11 mouse cellular contexts compared by ENCODE assay signal in genomic region chr1:166947844-166948702, GRCm38 (mm10). TPM values are rescaled to one million over a fixed set of nuclear protein-coding genes. Genes with fewer than 3 reads are reported as not detected.
DNase-seq lines count a peak whose midpoint lies in the region; ATAC-seq and TF ChIP-seq lines count a peak whose summit lies in the region.
"Had no signal": no experiment of that assay in that cellular context is flagged by ENCODE, and none has a peak within 500 bp of the region (broad histone marks: within the 10 kb centered on the region; RNA-seq: fewer than 3 reads in every experiment).

No protein-coding gene starts in this region.

- H3K79me2 ChIP-seq in C2C12 (ENCODE audit: control insufficient read depth, insufficient read depth), result no peaks in the 10 kb centered on the region

- WGBS in hindbrain, embryonic 10.5 days, result 69% methylated on average over 15 of the region's 15 CpGs
- WGBS in midbrain, embryonic 11.5 days, result 81% methylated on average over 15 of the region's 15 CpGs
- WGBS in intestine, embryonic 16.5 days, result 44% methylated on average over 15 of the region's 15 CpGs

- H3K4me2 ChIP-seq in midbrain, embryonic 11.5 days, result no peak overlapping the region
- H3K4me2 ChIP-seq in intestine, embryonic 16.5 days (ENCODE audit: low read depth, low read length), result no peak overlapping the region

- H3K9me3 ChIP-seq in hindbrain, embryonic 10.5 days, result no peaks in the 10 kb centered on the region
- no peaks in the 10 kb centered on the region for H3K9me3 ChIP-seq in midbrain, embryonic 11.5 days (ENCODE audit: control insufficient read depth, low read length)
- H3K9me3 ChIP-seq in intestine, embryonic 16.5 days (ENCODE audit: control insufficient read depth, low read length), result no peaks in the 10 kb centered on the region

- H3K27me3 ChIP-seq in C2C12 (ENCODE audit: control insufficient read depth, insufficient read depth, insufficient read length), result no peaks in the 10 kb centered on the region
- no peaks in the 10 kb centered on the region for H3K27me3 ChIP-seq in hindbrain, embryonic 10.5 days (ENCODE audit: insufficient read depth, poor library complexity, severe bottlenecking)
- H3K27me3 ChIP-seq in midbrain, embryonic 11.5 days (ENCODE audit: control insufficient read depth, insufficient read depth, low read length), result no peaks in the 10 kb centered on the region
- H3K27me3 ChIP-seq in intestine, embryonic 16.5 days (replicated peaks; ENCODE audit: control insufficient read depth, insufficient read depth, low read length), result no peaks in the 10 kb centered on the region

- H3K9ac ChIP-seq in midbrain, embryonic 11.5 days (ENCODE audit: low read length), result no peak overlapping the region
- H3K9ac ChIP-seq in intestine, embryonic 16.5 days (ENCODE audit: low read depth, low read length), result no peak overlapping the region
- H3K9ac ChIP-seq: liver, embryonic 14.5 days had no signal

- H3K4me1 ChIP-seq in hindbrain, embryonic 10.5 days (replicated peaks), result no peaks in the 10 kb centered on the region
- no peaks in the 10 kb centered on the region for H3K4me1 ChIP-seq in midbrain, embryonic 11.5 days (ENCODE audit: control insufficient read depth, insufficient read depth, low read length)
- H3K4me1 ChIP-seq in intestine, embryonic 16.5 days (ENCODE audit: control insufficient read depth, insufficient read depth, low read length), result no peaks in the 10 kb centered on the region

- H3K36me3 ChIP-seq in C2C12 (ENCODE audit: control insufficient read depth, insufficient read depth), result no peaks in the 10 kb centered on the region
- no peaks in the 10 kb centered on the region for H3K36me3 ChIP-seq in hindbrain, embryonic 10.5 days
- no peaks in the 10 kb centered on the region for H3K36me3 ChIP-seq in midbrain, embryonic 11.5 days (ENCODE audit: control insufficient read depth, insufficient read depth, low read length)
- H3K36me3 ChIP-seq in intestine, embryonic 16.5 days (ENCODE audit: control insufficient read depth, insufficient read depth, low read length), result no peaks in the 10 kb centered on the region

- no peak for TF ChIP-seq CTCF in C2C12 (IDR thresholded peaks at IDR 0.05; ENCODE audit: control insufficient read depth, insufficient read depth, insufficient read length)

- ATAC-seq in midbrain, embryonic 11.5 days (ENCODE audit: low FRiP score), result peak; percentile 76
- no peak for ATAC-seq in intestine, embryonic 16.5 days

- peak; percentile 66 for DNase-seq in embryo, embryonic 10.5 days (ENCODE audit: low spot score)
- DNase-seq in hindbrain, embryonic 10.5 days (ENCODE audit: low spot score), result peak; percentile 42
- peak; percentile 81 for DNase-seq in midbrain, embryonic 11.5 days (ENCODE audit: low spot score, missing footprints)
- DNase-seq in adipocyte (ENCODE audit: low spot score), result no peak
- no peak for DNase-seq in urinary bladder, adult 2 months (ENCODE audit: low spot score)
- no peak for DNase-seq in layer of hippocampus, postnatal 10 days (ENCODE audit: low spot score in 2 of 2)
- DNase-seq: cerebellum, adult 2 months; thymus, postnatal 25 days had no signal

- no peak overlapping the region for H3K4me3 ChIP-seq in C2C12 (ENCODE audit: insufficient read depth, poor library complexity, severe bottlenecking)
- H3K4me3 ChIP-seq in hindbrain, embryonic 10.5 days, result no peak overlapping the region
- H3K4me3 ChIP-seq in midbrain, embryonic 11.5 days (ENCODE audit: low read depth, low read length), result no peak overlapping the region
- H3K4me3 ChIP-seq in intestine, embryonic 16.5 days (ENCODE audit: low read length), result no peak overlapping the region

- no peaks in the 10 kb centered on the region for H3K79me3 ChIP-seq in C2C12 (ENCODE audit: low read depth)

- no peak overlapping the region for H3ac ChIP-seq in C2C12 (ENCODE audit: control insufficient read depth, insufficient read length, low read depth)

- no peak overlapping the region for H3K27ac ChIP-seq in hindbrain, embryonic 10.5 days
- no peak overlapping the region for H3K27ac ChIP-seq in midbrain, embryonic 11.5 days (ENCODE audit: low read depth, low read length)
- H3K27ac ChIP-seq in intestine, embryonic 16.5 days (ENCODE audit: low read length), result no peak overlapping the region
- H3K27ac ChIP-seq: liver, embryonic 14.5 days had no signal

TF ChIP-seq in C2C12, 6 proteins besides CTCF, POLR2A, EP300 and RAD21:
- TF ChIP-seq CEBPB (IDR thresholded peaks at IDR 0.05; ENCODE audit: low read depth), result no peak
- TF ChIP-seq USF1 (IDR thresholded peaks at IDR 0.05; ENCODE audit: low read depth), result peak; percentile 50
TF ChIP-seq in C2C12: peak in this region for 1.

RNA-seq across cellular contexts. Expression of gene Fam78b, which starts 53.1 kb away (rescaled TPM):
- 5.2 TPM for polyA plus RNA-seq in C2C12 (2012; fragmentation: generic; extraction: Trizol)
- polyA plus RNA-seq in hindbrain, embryonic 10.5 days (2016; fragmentation: Nextera tagmentation; extraction: Ambion mirVana), result 3.9 and 5.7 TPM in 2 replicates
- polyA plus RNA-seq in midbrain, embryonic 11.5 days (2014; fragmentation: Nextera tagmentation; extraction: Ambion mirVana), result 6.7 and 7.1 TPM in 2 replicates
- 0.54 and 0.71 TPM in 2 replicates for polyA plus RNA-seq in intestine, embryonic 16.5 days (2015; fragmentation: Nextera tagmentation; extraction: Ambion mirVana)
- 12.0 and 12.9 TPM in 2 replicates for polyA plus RNA-seq in urinary bladder, adult 2 months (2012; rRNA removed)
- total RNA-seq in layer of hippocampus, postnatal 10 days (2021), result 10 to 100 TPM; 35.6 to 39.0 TPM

Comparison
In these comparisons a context has a peak if more than half of its experiments do, and no peak if none do; other contexts are left out.
1. DNase-seq: peak in embryo, embryonic 10.5 days (single experiment), hindbrain, embryonic 10.5 days (single experiment) and midbrain, embryonic 11.5 days (single experiment); none in adipocyte (single experiment), urinary bladder, adult 2 months (single experiment) and layer of hippocampus, postnatal 10 days (0 of 2).